Mouse (Mus musculus) cerebellum, adult (tissue): Measurements from ENCODE around the gene Chrm4.
A peak's percentile ranks its signal among the peaks of the same experiment; 100 is the strongest.

Experiments
- ATAC-seq: cut with Nextera tagmentation; 2 replicates; pipeline ENCODE4 v1.9.2; 2017; ENCODE audit warnings: mild to moderate bottlenecking, moderate library complexity, mixed read lengths; ENCODE audit not compliant: insufficient number of reproducible peaks, low FRiP score, low TSS enrichment

Chrm4 gene

GRCm38 (mm10) chr2:91936154-91936553 is 9.1 kb downstream of the Chrm4 start:
- no peak for ATAC-seq

DNA sequence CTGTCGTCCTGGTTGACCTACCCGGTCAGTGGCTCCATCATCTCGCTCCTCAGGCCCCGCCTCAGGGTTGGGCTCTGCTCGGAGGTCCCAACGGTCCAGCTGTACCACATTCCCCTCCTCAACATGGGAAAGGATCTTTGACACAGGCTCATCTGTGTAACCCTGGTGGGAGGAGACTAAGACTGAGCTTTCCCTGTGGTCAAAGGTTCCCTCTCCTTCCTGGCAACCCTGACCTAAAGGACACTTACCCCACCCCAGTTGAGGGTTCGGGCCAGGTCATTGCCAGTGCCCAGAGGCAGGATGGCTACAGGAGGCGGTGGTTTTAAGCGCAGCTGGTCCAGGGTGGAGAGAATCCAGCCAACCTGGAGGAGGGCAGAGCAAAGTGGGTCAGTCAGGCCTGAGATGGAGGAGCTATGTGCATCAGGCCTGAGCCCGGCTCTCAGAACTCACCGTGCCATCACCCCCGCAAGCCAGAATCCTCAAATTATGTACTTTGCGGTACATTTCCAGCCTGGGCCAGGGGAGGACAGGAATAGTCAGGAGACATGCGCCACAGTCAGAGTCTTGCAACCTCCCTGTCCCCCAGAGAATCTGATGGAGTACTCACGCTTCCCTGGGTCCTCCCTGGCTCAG is 12.4 kb downstream of the Chrm4 start:
- no peak for ATAC-seq

- no peak for ATAC-seq
Observed at GRCm38 (mm10) chr2:91942356-91942755, 15.3 kb downstream of the Chrm4 start.

- ATAC-seq = 0 out of 2 replicates have a peak, but pooled peaks have one; percentile 36
Observed at GRCm38 (mm10) chr2:91944170-91944950, 17.3 kb downstream of the Chrm4 start.

DNA sequence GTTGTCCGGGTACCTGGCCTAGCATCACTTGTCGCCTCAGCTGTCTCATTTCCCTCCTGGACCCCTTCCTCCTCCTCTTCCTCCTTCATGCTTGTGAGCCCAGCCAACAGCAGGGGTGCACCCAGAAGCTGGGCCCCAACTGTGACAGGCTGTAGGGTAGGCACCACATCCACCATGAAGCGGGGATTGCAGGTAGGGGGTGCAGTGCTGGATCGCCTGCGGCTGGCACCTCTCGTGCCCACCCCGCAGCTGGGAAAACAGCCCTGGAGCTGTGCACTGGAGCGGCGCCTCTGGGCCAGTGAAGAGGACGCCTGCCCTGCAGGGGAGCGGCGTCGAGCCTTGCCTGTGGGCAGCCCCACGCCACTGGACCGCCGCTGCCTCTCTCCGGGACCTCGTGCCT is 18.4 kb downstream of the Chrm4 start, which contains the start of gene Gm9821:
TSS of gene Gm9821 (plus strand) at position 221 of the 400 bp plus-strand sequence.
- ATAC-seq = no peak

- ATAC-seq = no peak
Observed at GRCm38 (mm10) chr2:91946836-91947235, 19.8 kb downstream of the Chrm4 start.

DNA sequence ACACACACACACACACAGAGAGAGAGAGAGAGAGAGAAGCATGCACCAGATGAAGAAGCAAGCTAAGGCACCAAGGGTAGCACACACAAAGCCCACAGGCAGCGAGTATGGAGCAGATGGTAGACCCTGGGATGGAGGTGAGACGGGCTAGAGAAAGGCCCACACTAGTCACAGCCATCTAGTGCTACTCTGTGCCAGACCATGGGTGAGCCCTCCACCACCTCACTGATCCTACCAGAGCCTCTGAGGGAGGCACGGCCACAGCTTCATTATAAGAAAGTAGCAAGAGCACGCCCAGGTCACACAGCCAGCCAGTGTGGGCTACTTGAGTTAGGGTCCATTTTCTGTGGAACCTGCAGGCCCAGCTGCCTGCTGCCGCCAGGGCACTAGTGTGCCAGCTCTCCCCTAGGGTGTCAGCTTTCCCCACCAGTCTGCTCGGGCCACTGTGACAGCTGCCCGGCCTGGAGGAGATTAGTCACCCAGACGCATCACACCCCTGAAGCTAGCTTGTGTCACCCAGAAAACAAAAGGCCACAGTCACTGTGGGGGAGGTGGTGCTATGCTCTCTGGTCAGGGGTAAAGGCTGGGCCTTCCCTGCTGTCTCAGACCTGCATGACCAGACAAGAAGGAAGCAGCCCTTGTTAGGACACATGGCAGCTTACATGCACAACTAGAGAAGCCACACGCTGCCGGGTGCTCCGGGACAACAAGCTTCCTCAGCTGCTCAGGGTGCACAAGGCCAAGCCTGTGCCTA is 20.5 kb downstream of the Chrm4 start:
- ATAC-seq = no peak

GRCm38 (mm10) chr2:91948151-91948509 is 21.1 kb downstream of the Chrm4 start:
- ATAC-seq = no peak

DNA sequence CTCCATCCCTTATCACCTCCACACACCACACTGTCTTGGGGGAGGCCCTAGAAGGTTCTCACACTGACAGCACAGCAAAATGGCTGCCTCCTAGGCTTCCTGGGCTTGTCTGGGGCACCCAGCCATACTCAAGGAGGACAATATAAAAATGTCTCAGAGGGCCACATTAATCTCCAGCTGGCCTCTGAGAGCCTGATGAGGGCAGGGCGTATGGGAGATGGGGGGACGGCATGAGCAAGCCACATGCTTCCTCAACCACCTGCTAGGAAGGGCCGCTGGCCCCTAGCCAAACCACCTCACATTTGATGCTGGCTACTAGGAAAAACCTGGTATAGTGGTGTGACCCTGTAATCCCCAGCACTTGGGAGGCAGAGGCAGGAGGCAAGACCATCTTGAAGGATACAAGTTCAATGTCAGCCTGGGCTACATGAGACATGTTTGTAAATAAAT is 21.8 kb downstream of the Chrm4 start:
- no peak for ATAC-seq

GRCm38 (mm10) chr2:91949411-91950274 is 22.6 kb downstream of the Chrm4 start:
- peak; percentile 23; the same call in 1 of the 2 replicates for ATAC-seq

DNA sequence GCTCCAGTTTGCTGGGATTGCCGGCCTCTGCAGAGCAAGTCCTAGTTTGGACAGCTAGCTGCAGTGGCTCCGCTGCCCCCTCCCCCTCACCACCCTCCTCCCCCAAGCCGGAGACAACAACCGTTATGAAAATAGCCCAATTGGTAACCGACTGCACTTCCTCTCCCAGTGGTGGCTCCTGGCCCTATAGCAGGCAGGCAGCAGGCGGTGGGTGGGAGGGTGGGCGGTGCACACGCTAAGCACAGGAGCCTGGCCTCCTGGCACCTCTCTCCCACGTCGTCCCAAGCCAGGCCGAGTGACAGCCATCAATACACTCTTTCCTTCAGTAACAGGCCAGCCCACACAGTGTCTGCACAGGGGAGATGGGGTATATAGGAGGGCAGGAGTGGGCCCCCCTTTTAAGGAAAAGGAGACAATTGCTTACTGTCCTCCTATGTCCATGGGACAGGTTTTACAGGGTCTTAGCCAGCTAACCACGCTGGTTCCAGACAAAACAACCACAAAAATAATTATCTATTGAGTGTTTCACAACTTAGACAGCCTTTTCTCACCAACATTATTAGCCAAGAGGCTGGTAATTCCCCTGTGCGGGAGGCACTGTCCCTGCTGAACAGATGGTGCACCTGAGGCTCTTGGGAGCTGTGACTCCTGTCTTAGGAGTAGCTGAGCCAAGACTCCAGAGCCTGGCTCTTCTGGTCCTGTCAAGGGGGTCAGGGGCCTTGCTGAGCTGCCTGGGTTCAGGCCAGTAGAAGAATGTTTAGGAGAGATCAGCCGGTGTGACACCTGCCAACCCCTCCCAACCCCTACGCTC is 23.4 kb downstream of the Chrm4 start:
- ATAC-seq = peak; percentile 71

GRCm38 (mm10) chr2:91953825-91954224 is 26.8 kb downstream of the Chrm4 start:
- no peak for ATAC-seq

- no peak for ATAC-seq
Observed at GRCm38 (mm10) chr2:91955121-91955591, 28.1 kb downstream of the Chrm4 start.

DNA sequence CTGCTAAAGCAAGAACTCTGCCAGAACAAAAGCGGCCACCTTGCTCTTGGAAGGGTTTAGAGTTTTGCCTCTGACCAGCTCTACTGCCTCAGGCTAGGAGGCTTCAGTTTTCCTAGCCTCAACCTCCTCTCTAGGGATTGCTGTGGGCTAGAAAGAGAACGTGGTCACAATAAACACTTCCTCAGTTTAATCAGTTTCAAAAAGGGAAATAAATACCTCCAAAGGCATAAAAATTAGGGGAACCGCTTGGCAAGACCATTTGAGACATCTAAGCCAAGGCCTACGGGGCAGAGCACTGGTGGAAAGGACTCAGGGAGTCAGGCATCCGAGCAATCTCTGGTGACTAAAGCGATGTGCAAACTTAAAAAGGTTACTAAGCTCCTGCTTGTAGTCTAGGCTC is 28.8 kb downstream of the Chrm4 start:
- no peak for ATAC-seq

DNA sequence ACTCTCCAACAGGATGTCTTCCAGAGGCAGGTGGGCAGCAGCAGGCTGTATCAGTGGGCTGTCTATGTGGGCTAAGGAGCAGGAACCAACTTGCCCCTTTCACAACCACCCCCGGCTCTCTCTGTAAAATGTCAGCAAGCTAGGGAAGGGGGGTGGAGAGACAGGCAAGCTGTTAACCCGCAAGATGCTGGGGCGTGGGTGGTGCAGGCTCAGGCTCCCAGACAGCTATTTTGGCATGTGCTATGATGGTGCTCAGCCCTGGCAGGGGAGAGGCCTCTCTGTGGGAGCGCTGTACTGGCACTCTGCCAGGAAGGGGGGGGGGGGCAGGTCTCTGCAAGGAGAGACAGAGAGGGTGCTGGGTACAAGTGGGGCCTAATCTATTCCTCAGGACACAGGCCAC is 30.0 kb downstream of the Chrm4 start:
- no peak for ATAC-seq

DNA sequence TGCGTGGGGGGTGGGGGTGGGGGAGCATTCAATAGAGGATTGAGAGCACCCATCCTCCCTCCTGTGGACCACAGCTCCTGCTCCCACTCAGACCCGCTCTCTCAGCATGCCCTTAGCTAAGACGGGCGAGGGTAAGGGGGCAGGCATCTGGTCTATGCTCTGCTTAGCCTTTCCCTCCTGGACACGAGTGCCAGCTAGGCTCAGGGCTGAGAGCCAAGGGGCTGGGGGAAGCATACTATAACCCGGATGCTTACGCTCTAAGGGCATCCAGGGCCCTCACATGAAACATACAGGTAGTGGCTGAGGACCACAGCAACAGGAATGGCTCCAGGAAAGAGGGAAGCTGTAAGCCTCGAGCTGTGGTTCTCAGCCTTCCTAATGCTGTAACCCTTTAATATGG is 31.0 kb downstream of the Chrm4 start:
- no peak for ATAC-seq

DNA sequence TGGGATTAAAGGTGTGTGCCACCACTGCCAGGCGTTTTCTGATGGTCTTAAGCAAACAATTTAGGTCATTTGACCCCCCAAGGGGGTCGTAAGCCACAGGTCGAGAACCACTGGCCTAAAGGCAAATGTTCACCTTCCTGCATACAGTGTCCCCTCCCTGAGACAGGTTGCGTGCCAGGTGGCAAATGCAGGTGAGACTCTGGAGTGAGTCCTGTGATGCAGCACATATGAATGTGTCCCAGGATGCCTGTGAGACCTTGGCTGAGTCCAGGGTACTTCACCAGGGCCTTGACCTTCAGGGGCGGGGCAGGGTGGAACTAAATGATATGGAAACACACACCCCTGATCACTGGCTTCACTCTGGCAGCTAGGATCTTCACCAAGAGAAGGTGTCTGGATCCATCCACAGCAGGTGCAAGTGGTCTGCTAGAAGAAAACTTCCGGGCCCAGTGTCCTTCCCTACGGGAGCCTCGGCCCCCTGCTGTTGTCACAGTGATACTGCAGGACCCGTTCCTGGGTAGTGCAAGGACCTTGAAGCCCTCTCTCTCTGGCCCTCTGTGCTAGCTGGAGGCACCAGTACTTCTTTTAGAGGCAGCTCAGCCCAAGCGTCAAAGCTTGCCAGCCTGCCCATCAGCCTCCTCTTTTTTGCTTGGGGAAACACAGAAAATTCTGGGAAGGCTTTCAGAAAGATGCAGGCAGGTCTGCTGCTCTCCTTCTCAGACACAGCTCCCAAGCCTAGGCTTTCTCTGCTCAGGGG is 31.8 kb downstream of the Chrm4 start:
- ATAC-seq = no peak
